Mouse (Mus musculus): ENCODE measurements at regions not wholly inside any gene's neighbourhood (a gene's known extent, or its start where the extent isn't known, plus 50 kb on each side); places are given as distances from the start of the nearest gene placed in this dataset.
"Not testable (repeated sequence)": the region's sequence is repeated elsewhere in the genome, so short reads cannot be mapped to it uniquely, and the experiment has no call there.

DNA sequence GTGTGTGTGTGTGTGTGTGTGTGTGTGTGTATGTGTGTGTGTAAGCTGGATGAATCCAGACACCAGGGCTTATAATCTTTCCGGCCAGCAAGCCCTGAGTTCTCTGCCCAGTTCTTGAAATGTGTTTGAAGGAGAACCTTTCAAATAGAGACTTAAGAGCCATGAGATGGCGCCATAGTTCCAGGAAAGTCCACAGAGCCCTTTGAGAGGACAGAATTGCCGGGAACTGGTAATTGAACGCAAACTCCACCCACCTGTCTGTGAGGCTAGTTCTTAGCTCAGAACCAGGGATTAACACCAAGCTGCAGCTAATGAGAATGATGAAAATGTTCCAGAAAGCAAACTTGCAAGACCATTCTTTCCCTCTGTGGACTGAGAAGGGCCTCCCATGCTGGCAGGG, 72.2 kb downstream of the Trim42 start:
- peak; percentile 74 to 75 for DNase-seq (ENCODE audit: low spot score in 2 of 2)
- intact Hi-C loops (cut with DNase I), result loop anchor here (5.0 to 10.0 kb wide), 2 partner anchors 737 to 1240 kb away; partner anchors contain the start of gene Clstn2

DNA sequence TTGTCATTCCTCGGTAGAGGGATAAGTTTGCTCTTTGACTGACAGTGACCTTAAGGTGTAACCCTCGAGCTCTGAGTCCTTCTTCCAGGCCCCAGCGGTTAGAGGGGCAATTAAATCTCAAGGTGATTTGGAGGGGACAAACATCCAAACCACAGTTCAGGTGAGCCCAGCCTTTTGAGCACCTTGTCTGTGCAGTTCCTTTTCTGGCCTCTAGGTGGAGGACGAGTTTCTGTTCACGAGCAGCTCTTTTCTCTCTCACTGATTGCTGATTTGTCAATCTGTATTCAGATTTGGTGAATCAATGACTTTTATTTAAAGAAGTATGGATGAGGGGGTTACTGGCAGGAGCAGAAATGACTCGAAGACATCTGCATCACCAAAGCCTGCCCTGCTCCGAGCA, 74.0 kb downstream of the Trim42 start:
- DNase-seq (ENCODE audit: low spot score in 2 of 2), result peak; percentile 17 to 32
- intact Hi-C loops (cut with DNase I), result loop anchor here (5.0 to 10.0 kb wide), 2 partner anchors 739 to 1242 kb away; partner anchors contain the start of gene Clstn2

DNA sequence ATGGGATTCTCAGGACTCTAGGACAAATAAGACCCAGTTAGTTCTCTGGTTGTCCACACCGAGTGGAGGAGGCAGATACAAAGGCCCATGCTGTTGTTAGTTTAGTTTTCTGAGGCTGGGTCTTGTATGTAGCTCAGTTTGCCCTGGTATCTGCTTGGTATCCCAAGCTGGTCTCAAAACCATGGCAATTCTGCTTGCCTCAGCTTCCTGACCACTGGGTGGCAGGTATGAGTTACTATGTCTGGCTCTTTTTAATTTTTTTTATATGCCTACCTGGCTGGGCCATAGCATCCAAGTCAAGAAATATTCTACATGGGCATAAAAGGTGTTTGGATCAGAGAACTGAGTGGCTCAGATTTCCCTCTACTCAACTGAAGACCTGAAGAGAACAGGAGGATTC, 77.9 kb downstream of the Trim42 start:
- DNase-seq (ENCODE audit: low spot score in 2 of 2), result no peak
- intact Hi-C loops (cut with DNase I), result loop anchor here (10.0 kb wide), 1 partner anchor 743 kb away; the partner anchor contains the start of gene Clstn2

DNA sequence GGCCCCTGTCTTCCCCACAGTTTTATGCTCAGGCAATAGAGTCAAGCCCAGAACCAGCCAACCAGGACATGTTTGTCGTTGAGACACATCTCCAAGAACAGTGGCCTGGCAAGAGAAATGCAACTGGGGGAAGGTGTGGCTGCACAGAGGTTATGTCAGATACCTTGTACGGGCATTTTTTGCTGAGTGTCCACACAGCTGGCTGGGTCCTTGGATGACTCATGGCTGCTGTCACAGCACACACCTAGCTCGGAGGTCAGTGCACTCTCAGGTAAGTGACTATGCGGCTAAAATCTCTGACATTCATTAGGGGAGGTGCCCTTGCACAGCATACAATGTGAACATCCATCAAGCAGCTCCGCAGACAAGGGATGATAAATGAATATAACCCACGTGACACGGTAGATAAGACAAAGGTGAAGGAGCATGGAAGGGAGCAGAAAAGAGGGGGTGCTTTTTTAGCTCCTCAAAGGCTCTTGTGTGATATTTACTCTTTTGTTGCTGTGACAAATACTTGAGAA, 85.4 kb downstream of the Trim42 start:
- no peak for DNase-seq (ENCODE audit: low spot score in 2 of 2)
- intact Hi-C loops (cut with DNase I), result no loop called here

DNA sequence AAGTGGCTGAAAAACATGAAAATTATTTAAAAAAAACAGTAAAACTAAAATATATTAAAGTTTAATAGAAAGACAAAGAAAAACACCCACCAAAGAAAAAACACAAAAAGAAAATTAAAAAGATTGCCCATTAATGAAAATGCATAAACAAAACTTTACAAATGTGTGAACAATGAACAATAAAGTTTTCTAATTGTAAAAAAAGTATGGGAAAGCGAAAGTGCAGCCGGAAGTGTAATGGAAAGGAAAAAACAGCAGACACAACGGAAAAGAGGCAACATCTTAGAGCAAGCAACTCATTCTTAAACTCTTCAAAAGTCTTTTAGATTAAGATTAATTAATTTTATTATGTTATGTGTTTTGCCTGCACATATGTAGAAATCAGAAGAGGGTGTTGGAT, 87.7 kb downstream of the Trim42 start:
- no peak for DNase-seq (ENCODE audit: low spot score in 2 of 2)
- intact Hi-C loops (cut with DNase I), result no loop called here

DNA sequence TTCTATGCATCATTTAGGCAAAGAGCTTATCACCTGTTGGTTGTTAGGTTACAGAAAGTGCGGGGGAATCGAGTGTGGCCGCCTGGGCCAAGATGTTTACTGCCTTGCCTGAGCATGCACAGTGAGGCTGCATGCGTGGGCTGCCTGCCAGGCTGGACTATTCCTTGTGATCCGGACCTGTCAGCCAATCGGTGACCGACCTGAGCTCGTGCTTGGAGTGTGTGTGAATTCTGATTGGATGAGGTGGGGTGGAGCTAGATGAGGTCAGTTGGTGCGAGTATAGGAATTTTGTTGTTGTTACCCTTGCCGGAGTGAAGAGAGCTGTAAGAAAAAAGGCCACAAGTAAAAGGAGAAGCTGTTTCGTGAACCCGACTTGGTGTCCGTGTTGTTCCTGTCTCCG, 94.3 kb downstream of the Trim42 start:
- intact Hi-C loops (cut with DNase I), result not testable (repeated sequence)

DNA sequence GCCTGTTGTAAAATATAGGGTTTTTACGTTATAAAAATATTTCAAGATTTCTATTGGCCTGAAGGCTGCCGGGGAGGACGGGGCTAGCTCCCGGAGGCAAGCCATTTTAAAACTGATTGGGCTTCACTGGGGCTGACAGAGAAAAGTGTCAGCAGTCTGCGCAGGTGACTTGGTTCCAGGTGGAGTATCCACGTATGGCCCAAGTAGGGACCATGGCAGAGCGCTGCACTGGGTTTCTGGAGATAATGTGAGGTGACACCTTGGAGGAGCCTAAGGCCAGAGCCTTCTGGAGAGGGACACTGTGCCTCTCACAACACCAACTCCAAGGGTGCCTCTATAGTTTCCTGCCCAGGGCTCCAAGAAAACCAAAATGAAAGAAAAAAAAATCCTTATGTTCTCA, 95.9 kb downstream of the Trim42 start:
- intact Hi-C loops (cut with DNase I), result no loop called here
- DNase-seq (ENCODE audit: low spot score in 2 of 2), result no peak

More for the DNA sequence above, 94.3 kb downstream of the Trim42 start:
- not testable (repeated sequence) for DNase-seq (ENCODE audit: low spot score in 2 of 2)

DNA sequence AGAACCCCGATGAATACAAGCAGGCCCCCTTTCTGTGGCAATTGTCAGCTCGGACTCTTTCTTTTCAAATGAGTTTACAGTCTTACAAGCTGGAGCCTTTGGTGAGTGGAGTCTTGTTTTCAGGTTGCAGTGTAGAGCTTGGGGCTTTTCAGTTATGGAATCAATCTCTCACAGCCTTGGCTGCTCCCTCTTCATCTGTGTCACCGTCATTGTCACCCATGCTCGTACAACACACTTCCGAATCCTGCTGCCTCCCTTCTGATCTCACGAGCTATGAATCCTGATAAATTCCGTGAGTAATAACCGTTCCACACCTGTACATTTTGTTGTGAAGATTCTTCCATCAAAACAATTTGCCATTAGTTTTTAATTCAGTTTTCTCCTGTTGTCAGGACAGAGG, 97.7 kb downstream of the Trim42 start:
- DNase-seq (ENCODE audit: low spot score in 2 of 2), result no peak
- intact Hi-C loops (cut with DNase I), result no loop called here

DNA sequence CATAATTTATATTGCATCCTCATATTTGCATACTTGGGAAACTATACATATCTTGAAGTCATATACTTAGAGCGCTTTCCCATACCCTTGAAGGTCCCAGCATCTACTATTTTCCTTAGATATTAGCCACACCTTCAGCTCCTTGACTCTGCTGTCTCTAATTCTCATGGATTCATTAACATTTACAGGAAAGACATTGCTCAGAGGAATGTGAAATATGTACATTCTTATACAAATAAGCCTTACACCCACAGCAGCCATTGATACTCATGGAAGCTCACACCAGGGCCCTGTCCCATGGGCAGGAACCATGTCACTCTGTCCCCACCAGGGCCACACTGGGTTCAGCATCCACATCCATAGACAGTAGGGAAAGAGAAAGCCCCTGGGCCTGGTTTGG, 122.1 kb downstream of the Trim42 start:
- intact Hi-C loops (cut with DNase I), result no loop called here
- DNase-seq (ENCODE audit: low spot score in 2 of 2), result no peak

DNA sequence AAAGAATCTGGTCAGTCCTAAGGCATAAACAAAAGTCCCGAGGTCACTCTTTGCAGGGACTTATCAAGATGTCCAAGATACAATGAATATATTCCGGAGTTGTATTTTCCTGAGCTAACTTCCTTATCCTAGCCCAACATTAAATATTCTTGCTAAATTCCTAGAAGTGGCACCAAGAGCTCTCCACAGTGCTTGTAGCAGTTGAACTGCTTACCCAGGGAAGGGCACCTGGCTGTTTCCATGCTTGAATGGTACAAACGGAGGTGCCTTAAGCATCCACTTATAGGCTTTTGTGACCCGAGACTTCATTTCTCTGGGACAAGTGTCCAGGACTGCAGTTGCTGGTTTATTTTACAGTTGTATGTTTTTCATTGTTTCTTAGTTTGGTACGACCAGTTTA, 115.1 kb upstream of the Slc25a36 start:
- no peak for DNase-seq (ENCODE audit: low spot score in 2 of 2)
- intact Hi-C loops (cut with DNase I), result no loop called here

DNA sequence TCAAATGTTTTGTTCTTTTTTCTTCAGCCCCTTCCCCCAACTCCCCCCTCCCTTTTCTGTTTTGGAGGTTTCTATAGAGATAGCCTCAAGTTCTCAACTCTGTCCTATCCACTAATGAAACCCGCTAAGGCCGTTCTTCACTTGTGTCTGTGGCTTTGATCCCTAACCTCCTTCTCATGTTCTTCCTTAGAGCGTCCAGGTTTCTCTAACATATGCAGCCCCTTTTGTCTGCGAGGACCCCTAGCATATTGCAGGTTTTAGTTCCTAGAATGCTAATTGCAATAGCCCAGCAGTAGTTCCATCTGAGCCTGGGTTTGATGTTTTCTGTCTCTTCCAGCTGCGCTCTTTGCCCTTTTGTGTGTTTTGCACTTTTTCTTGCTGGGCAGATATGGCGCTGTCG, 113.6 kb upstream of the Slc25a36 start:
- DNase-seq (ENCODE audit: low spot score in 2 of 2), result no peak
- intact Hi-C loops (cut with DNase I), result no loop called here

DNA sequence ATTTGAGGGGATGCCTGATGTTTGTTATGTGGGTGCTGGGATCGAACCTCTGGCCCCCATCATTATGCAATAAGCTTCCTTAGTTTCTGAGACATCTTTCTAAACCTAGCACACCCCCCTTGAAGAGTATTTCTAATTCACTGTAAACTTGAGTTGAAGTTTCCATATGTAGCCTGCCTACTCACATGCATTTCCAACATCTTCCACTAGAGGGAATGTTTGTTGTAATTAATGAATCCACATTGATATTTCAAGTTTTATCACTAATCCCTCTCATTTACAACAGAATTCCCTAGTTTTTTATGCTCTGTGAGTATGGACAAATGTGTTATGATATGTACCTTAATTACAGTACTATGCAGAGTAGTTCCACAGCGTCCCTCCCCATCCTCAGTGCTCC, 103.8 kb upstream of the Slc25a36 start:
- intact Hi-C loops (cut with DNase I), result no loop called here
- peak; percentile 33 to 38 for DNase-seq (ENCODE audit: low spot score in 2 of 2)

DNA sequence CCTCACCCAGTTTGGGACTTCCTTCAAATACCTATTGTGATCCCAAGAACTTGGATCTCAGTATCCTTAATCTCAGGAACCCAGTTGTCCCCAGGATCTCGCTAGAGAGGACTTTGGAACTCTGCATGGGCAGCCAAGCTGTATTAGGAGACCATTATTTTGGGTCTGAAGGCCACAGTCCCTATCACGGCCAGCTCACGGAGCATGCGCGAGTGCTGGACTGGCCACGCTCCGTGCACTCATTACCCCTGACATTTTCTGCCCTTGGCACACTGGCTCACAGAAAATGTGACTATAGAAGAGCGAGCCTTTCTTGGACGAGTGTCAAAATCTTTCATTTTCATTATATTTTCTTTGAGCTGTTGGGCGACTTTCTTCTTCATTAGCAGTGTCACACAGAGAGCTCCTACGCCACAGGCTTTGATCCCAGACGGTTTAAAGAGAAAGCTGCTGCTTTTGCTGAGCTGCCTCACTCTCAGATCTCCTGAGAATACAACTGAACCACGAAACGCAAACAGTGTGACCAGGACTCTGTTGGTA, 79.4 kb upstream of the Slc25a36 start:
- DNase-seq (ENCODE audit: low spot score in 2 of 2), result no peak
- intact Hi-C loops (cut with DNase I), result no loop called here

DNA sequence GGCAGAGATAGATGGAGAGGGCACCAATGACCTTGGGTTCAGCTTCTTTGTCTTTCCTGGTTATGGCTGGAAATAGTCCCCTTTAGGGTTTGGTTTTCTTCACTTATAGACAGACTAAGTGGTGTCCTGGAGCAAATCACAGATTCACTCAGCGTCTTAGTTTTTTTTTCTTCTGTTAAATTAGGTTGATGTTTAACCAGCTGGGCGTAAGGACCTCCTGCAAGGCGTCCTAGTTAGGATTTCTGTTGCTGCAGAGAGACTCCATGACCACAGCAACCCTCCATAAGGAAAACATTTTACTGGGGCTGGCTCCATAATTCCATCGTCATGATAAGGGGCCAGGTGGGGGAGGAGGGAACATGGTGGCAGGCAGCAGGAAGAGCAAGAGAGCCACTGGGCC, 78.7 kb upstream of the Slc25a36 start:
- intact Hi-C loops (cut with DNase I), result no loop called here
- DNase-seq (ENCODE audit: low spot score in 2 of 2), result no peak

DNA sequence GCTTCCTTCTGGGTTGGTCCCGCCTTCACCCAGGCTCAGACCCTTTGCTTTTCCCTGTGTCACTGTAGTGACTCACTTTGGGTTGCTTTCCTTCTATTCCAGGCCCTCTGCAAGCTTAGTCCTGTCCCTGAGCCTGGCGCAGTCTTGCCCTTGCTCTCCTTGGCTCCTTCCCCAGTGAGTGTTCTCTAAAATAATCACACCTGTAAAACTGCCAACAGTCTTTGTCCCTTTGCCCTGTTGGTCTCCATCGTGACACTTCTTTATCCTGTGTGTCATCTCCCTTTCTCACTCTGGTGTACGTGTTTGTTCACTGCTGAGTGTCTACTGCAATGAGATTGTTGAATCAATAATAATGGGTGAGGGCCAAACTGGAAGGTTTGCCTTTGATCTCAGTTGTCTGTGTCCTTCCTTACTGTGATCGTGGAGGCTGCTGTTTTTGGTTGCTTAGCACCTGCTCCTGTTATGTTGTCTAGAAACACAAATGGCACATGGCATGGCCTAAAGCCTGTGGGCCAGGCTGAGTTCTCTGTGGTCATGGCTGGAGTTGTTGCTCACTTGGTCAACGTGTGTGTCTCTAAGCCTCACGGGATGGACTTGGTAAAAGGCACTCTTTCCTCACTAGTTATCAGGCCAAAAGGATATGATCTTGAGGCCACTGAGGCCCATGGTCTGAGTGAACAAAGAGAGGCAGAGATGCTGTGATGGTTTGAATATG, 77.8 kb upstream of the Slc25a36 start:
- intact Hi-C loops (cut with DNase I), result no loop called here
- no peak for DNase-seq (ENCODE audit: low spot score in 2 of 2)

DNA sequence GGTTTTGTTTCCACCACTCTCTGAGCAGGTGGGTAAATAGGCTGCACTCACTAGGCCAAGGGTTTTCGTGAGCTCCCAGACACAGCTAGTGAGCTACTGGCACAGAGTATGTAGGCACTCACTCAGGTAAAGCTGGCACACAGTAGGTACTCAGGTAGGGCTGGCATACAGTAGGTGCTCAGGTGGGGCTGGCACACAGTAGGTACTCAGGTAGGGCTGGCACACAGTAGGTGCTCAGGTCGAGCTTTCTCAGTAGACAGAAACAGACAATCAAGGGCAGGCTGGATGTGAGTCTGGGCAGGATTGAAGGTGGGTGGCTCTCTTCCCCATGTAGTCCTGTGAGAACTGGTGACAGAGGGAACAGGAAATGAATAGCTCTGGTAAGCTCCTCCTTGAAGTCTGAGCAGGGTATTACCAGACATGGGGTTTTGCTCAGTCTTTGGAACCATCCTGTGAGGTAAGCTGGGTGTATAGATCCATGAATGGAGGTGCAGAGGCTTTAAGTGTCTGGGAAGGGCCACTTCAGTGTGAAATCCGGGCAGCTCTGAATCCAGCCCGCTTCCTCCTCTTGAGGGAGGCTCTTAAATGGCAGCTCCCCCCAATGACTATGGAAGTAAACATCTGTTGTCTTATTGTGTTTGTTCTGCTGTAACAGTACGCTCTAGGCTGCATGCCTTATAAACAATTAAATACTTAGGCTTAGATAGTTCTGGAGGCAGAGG, 62.4 kb upstream of the Slc25a36 start:
- no peak for DNase-seq (ENCODE audit: low spot score in 2 of 2)
- intact Hi-C loops (cut with DNase I), result loop anchor here (5.0 kb wide), 1 partner anchor 1364 kb away; no protein-coding TSS in a partner anchor

DNA sequence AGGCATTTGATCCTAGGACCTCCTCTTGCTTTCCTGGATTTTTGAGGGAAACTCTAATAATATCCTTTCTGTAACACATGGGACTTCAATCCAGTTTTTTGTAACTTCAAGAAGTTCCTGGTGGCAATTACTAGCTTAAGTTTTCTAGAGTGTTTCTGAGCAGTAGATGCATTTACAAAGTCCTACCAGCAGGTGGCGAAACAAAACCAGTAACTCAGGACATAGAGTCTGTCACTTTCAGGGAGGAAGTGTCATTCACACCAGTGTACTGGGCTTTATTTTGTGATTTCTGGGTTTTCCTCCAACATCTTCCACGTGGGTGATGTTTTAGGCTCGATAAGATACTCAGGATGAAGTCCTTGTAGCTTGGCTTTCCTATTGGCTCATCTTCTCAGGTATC, 61.1 kb upstream of the Slc25a36 start:
- intact Hi-C loops (cut with DNase I), result loop anchor here (5.0 kb wide), 1 partner anchor 1365 kb away; no protein-coding TSS in a partner anchor
- DNase-seq (ENCODE audit: low spot score in 2 of 2), result peak; percentile 54 to 56

DNA sequence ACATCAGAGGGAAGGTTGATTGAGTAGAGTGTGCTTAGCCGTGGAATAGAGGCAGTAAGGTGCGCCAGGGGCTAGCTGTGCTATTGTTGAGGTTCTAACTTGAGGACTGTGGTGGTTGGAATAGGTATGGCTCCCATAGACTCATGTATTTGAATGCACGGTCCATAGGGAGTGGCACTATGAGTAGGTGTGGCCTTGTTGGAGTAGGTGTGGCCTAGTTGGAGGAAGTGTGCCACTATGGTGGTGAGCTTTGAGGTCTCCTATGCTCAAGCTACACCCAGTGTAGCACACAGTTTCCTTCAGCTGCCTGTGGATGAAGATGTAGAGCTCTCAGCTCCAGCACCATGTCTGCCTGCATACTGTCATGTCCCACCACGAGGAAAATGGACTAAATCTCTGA, 60.5 kb upstream of the Slc25a36 start:
- DNase-seq (ENCODE audit: low spot score in 2 of 2), result no peak
- intact Hi-C loops (cut with DNase I), result loop anchor here (5.0 kb wide), 1 partner anchor 1366 kb away; no protein-coding TSS in a partner anchor

DNA sequence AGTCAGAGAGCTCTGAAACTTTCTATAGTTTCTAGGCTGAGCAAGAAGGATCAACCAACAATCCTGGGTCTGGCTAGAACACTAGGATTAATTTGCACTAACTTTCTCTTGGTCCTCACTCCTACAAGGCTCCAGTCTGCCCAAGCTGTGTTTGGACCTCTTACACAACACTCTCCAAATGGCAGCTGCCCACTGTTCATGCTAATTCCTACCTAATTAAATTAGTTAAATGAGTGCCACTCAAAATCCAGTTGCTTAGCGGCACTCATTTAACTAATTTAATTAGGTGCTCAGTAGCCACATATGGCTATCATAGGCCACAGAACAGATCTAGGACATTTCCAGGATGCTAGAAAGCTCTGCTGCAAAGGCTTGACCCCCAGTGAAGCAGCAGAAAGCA, 59.9 kb upstream of the Slc25a36 start:
- DNase-seq (ENCODE audit: low spot score in 2 of 2), result no peak
- intact Hi-C loops (cut with DNase I), result loop anchor here (5.0 kb wide), 1 partner anchor 1366 kb away; no protein-coding TSS in a partner anchor

DNA sequence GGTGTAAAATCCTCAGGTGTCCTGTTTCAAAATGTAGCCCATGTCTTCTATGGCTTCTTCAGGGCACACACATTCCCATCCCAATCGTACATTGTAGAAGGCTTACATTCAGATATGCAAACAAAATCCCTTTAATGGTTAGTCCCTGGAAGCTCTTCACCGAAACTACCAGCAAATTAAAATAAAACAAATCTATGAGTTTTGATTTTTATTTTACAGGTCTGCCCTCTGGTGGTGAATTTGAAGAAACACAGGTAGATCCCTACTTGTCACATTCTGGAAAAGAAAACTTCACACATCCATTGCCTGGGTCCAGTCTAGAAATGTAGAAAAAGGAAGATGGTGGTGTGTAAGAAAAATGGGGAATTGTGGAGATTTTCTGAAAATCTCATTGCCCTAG, 51.5 kb upstream of the Slc25a36 start:
- intact Hi-C loops (cut with DNase I), result loop anchor here (2.0 to 10.0 kb wide), 3 partner anchors 50 to 246 kb away; partner anchors contain the start of gene Slc25a36
- no peak for DNase-seq (ENCODE audit: low spot score in 2 of 2)

All from left cerebral cortex, postnatal 14 days (tissue).